Mouse (Mus musculus): ENCODE data around the gene Clcn7. TPM values are rescaled to one million over a fixed set of nuclear protein-coding genes. Genes with fewer than 3 reads are reported as not detected.

Clcn7 gene
- polyA plus RNA-seq (2017; shearing (Covaris generic)), result 23.9 TPM

DNA sequence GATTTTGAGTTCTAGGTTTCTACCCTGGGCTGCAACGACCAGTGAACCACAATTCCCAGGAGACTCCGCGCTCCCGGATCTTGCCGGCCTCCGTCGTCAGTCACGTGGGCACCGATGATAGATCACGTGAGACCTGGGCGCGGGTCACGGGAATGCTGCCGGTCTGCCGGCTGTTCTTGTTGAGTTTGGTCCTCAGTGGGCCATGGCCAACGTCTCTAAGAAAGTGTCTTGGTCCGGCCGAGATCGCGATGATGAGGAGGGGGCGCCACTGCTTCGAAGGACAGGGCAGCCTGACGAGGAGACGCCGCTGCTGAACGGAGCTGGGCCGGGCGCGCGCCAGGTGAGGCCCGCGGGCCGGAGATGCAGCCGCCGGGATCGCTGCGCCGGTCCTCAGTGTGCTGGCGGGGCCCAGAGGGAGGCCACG, at the start of gene Clcn7:
Gene Clcn7, plus strand, starts transcription at position 117 of the 424 bp plus-strand sequence.

GRCm38 (mm10) chr17:25083444-25083931, 49.7 kb upstream of the Clcn7 start, which contains the start of gene Tmem204:
Tmem204 (minus strand) TSS chr17:25083591.

GRCm38 (mm10) chr17:25115664-25116432, 17.3 kb upstream of the Clcn7 start, which contains the start of gene Telo2:
Telo2 (minus strand) TSS chr17:25115967.

DNA sequence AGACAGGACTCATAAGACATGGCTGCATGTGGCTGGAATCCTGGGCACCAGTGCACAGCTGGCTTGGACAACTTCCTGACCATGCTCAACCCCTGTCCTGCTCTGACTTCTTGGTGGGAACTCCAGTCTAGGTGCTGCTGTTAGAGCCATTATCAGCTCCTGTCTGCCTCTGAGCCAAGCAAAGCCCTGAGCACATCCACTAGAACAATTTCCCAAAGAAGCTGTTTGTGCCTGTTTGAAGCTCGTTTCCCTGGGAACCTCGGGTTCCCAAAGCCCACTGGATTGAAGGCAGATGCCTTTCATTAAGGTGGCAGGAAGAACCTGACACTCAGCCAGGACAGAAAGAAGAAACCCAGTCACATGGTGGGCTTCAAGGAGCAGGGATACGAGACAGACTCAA, 12.8 kb upstream of the Clcn7 start, which contains the start of gene Ptx4:
Gene Ptx4, plus strand, starts transcription at position 355 of the 400 bp plus-strand sequence.

GRCm38 (mm10) chr17:25162161-25162560, 29.0 kb downstream of the Clcn7 start, which contains the start of gene Ccdc154:
Ccdc154 (plus strand) TSS chr17:25162461.

GRCm38 (mm10) chr17:25175411-25175810, 42.2 kb downstream of the Clcn7 start, which contains the start of gene Gm38655:
Gm38655 (minus strand) TSS chr17:25175471.

DNA sequence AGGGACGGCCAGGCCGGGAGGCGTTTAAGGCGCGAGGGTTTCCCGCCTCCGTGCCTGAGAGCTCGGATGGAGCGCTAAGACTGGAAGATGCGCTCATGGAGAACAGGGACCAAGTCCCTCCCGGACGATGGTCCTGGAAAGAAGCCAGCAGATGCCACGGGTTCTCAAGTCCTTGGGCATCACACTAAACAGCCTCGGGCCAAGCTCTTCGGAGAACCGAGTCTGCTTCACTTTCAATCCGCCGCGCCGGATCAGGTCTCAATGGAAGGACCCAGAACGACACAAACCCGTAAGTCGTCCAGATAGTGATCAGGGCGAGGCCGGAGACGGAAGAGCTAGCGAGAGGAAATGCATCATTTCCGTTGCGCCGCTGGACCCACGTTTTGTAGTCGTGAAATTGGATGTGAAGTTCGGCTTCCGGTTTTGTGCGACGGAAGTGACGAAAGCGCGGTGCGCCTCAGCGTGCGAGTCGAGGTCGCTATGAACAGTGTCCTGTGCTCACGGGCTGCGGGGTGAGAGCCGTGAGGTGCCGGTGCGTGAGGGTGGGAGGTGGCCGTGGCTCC, 51.0 kb downstream of the Clcn7 start, which contains the start of gene BC003965:
Gene BC003965, plus strand, starts transcription at position 426 of the 563 bp plus-strand sequence.

GRCm38 (mm10) chr17:25188150-25189031, 55.2 kb downstream of the Clcn7 start, which contains the start of gene Unkl:
Unkl (plus strand) TSS chr17:25188397.

Other genes starting within 250 kb of the Clcn7 start
- gene Nubp2, start 247.0 kb upstream of the Clcn7 start, polyA plus RNA-seq (2017; shearing (Covaris generic)), result 65.8 TPM
- gene Spsb3, start 246.7 kb upstream of the Clcn7 start, polyA plus RNA-seq (2017; shearing (Covaris generic)), result 82.4 TPM
- gene Eme2, start 238.3 kb upstream of the Clcn7 start, polyA plus RNA-seq (2017; shearing (Covaris generic)), result 22.2 TPM
- 49.7 TPM for gene Mrps34, start 238.3 kb upstream of the Clcn7 start, polyA plus RNA-seq (2017; shearing (Covaris generic))
- gene Nme3, start 236.9 kb upstream of the Clcn7 start, polyA plus RNA-seq (2017; shearing (Covaris generic)), result 26.7 TPM
- gene Mapk8ip3, start 196.4 kb upstream of the Clcn7 start, polyA plus RNA-seq (2017; shearing (Covaris generic)), result 50.7 TPM
- gene Jpt2, start 172.7 kb upstream of the Clcn7 start, polyA plus RNA-seq (2017; shearing (Covaris generic)), result 23.0 TPM
- gene Cramp1l, start 117.6 kb upstream of the Clcn7 start, polyA plus RNA-seq (2017; shearing (Covaris generic)), result 10.3 TPM
- 15.0 TPM for gene Ift140, start 117.3 kb upstream of the Clcn7 start, polyA plus RNA-seq (2017; shearing (Covaris generic))
- 0.29 TPM for gene Tmem204, start 49.8 kb upstream of the Clcn7 start, polyA plus RNA-seq (2017; shearing (Covaris generic))
- 10.5 TPM for gene Telo2, start 17.4 kb upstream of the Clcn7 start, polyA plus RNA-seq (2017; shearing (Covaris generic))
- 0.71 TPM for gene Ptx4, start 12.6 kb upstream of the Clcn7 start, polyA plus RNA-seq (2017; shearing (Covaris generic))
- gene Ccdc154, start 29.1 kb downstream of the Clcn7 start, polyA plus RNA-seq (2017; shearing (Covaris generic)), result 0.26 TPM
- gene Gm38655, start 42.1 kb downstream of the Clcn7 start, polyA plus RNA-seq (2017; shearing (Covaris generic)), result not detected
- 13.8 TPM for gene BC003965, start 51.2 kb downstream of the Clcn7 start, polyA plus RNA-seq (2017; shearing (Covaris generic))
- 47.9 TPM for gene Unkl, start 55.0 kb downstream of the Clcn7 start, polyA plus RNA-seq (2017; shearing (Covaris generic))
- 155 TPM for gene Gnptg, start 106.7 kb downstream of the Clcn7 start, polyA plus RNA-seq (2017; shearing (Covaris generic))
- gene Tsr3, start 106.8 kb downstream of the Clcn7 start, polyA plus RNA-seq (2017; shearing (Covaris generic)), result 41.2 TPM
- gene Baiap3, start 123.0 kb downstream of the Clcn7 start, polyA plus RNA-seq (2017; shearing (Covaris generic)), result 230 TPM
- gene Ube2i, start 141.2 kb downstream of the Clcn7 start, polyA plus RNA-seq (2017; shearing (Covaris generic)), result 654 TPM
- 0.94 TPM for gene Prss34, start 165.0 kb downstream of the Clcn7 start, polyA plus RNA-seq (2017; shearing (Covaris generic))
- gene Prss28, start 175.3 kb downstream of the Clcn7 start, polyA plus RNA-seq (2017; shearing (Covaris generic)), result not detected
- not detected for gene Prss29, start 185.3 kb downstream of the Clcn7 start, polyA plus RNA-seq (2017; shearing (Covaris generic))
- 0.63 TPM for gene Tpsab1, start 212.2 kb downstream of the Clcn7 start, polyA plus RNA-seq (2017; shearing (Covaris generic))
- not detected for gene Tpsb2, start 232.9 kb downstream of the Clcn7 start, polyA plus RNA-seq (2017; shearing (Covaris generic))
- not detected for gene Tpsg1, start 235.9 kb downstream of the Clcn7 start, polyA plus RNA-seq (2017; shearing (Covaris generic))

Data from effector memory CD4-positive, alpha-beta T cell, adult 7 months (primary cell).